Mouse (Mus musculus): Measurements from ENCODE around the gene Vmo1.

- no peak for TF ChIP-seq GATA1 (IDR thresholded peaks at IDR 0.05; ENCODE audit: borderline replicate concordance, low read length)
- TF ChIP-seq FLI1 (IDR thresholded peaks at IDR 0.05; ENCODE audit: low read length): no peak
These were observed 26.5 kb upstream of the Vmo1 start for GRCm38 (mm10) chr11:70540928-70541327.
